Mouse (Mus musculus): ENCODE measurements around the gene Suz12. TPM values are rescaled to one million over a fixed set of nuclear protein-coding genes. Genes with fewer than 3 reads are reported as not detected.
A peak's percentile ranks its signal among the peaks of the same experiment; 100 is the strongest.
"Not testable (repeated sequence)": the region's sequence is repeated elsewhere in the genome, so short reads cannot be mapped to it uniquely, and the experiment has no call there.

Suz12 gene
- polyA plus RNA-seq, 1 experiment from 2014 or later: 19.7 TPM

GRCm38 (mm10) chr11:79973626-79974476 is 19.1 kb upstream of the Suz12 start:
- Histone ChIP-seq H3K27ac (replicated peaks) (peak overlapping the region; percentile 79), H3K9me3 (replicated peaks) (no peaks in the 10 kb centered on the region), H3K4me3 (peak overlapping the region; percentile 64), H3K36me3 (no peaks in the 10 kb centered on the region), H3K4me1 (peaks cover 19% of the 10 kb centered on the region), H3K27me3 (ENCODE audit: low read depth, poor library complexity, severe bottlenecking) (peaks cover 40% of the 10 kb centered on the region)
- peak; percentile 72 for DNase-seq (ENCODE audit: low spot score)
- WGBS: under 1% methylated on average over 41 of the region's 41 CpGs

- no peak overlapping the region for H3K4me3 ChIP-seq
- H3K27ac ChIP-seq (replicated peaks): no peak overlapping the region
- peaks cover 19% of the 10 kb centered on the region for H3K4me1 ChIP-seq
- H3K36me3 ChIP-seq: no peaks in the 10 kb centered on the region
- no peaks in the 10 kb centered on the region for H3K9me3 ChIP-seq (replicated peaks)
- WGBS: 73% methylated on average over 2 of the region's 2 CpGs
- no peak for DNase-seq (ENCODE audit: low spot score)
- peaks cover 40% of the 10 kb centered on the region for H3K27me3 ChIP-seq (ENCODE audit: low read depth, poor library complexity, severe bottlenecking)
Measured at GRCm38 (mm10) chr11:79975377-79975776, 17.5 kb upstream of the Suz12 start.

GRCm38 (mm10) chr11:79976222-79976621 is 16.7 kb upstream of the Suz12 start:
- Histone ChIP-seq H3K9me3 (replicated peaks) (no peaks in the 10 kb centered on the region), H3K27ac (replicated peaks) (no peak overlapping the region), H3K27me3 (ENCODE audit: low read depth, poor library complexity, severe bottlenecking) (peaks cover 40% of the 10 kb centered on the region), H3K4me3 (no peak overlapping the region), H3K4me1 (peaks cover 19% of the 10 kb centered on the region), H3K36me3 (no peaks in the 10 kb centered on the region)
- WGBS: 93% methylated on average over 1 of the region's 1 CpGs
- DNase-seq (ENCODE audit: low spot score): no peak

GRCm38 (mm10) chr11:79976645-79977044 is 16.3 kb upstream of the Suz12 start:
- not testable (repeated sequence) for DNase-seq (ENCODE audit: low spot score)
- WGBS: 82% methylated on average over 6 of the region's 6 CpGs

GRCm38 (mm10) chr11:79977061-79977460 is 15.8 kb upstream of the Suz12 start:
- WGBS: 95% methylated on average over 14 of the region's 14 CpGs
- H3K4me3 ChIP-seq; H3K36me3 ChIP-seq; DNase-seq (ENCODE audit: low spot score); H3K9me3 ChIP-seq (replicated peaks); H3K27ac ChIP-seq (replicated peaks): not testable (repeated sequence)
- peaks cover 19% of the 10 kb centered on the region for H3K4me1 ChIP-seq
- H3K27me3 ChIP-seq (ENCODE audit: low read depth, poor library complexity, severe bottlenecking): peaks cover 40% of the 10 kb centered on the region

More at GRCm38 (mm10) chr11:79976645-79977044, 16.3 kb upstream of the Suz12 start:
- not testable (repeated sequence) for H3K27ac ChIP-seq (replicated peaks); H3K4me3 ChIP-seq; H3K36me3 ChIP-seq; H3K9me3 ChIP-seq (replicated peaks)
- Histone ChIP-seq H3K4me1 (peaks cover 19% of the 10 kb centered on the region), H3K27me3 (ENCODE audit: low read depth, poor library complexity, severe bottlenecking) (peaks cover 40% of the 10 kb centered on the region)

- 89% methylated on average over 4 of the region's 4 CpGs for WGBS
- H3K9me3 ChIP-seq (replicated peaks); H3K36me3 ChIP-seq; H3K27ac ChIP-seq (replicated peaks); DNase-seq (ENCODE audit: low spot score); H3K4me3 ChIP-seq: not testable (repeated sequence)
- H3K27me3 ChIP-seq (ENCODE audit: low read depth, poor library complexity, severe bottlenecking): peaks cover 36% of the 10 kb centered on the region
- peaks cover 19% of the 10 kb centered on the region for H3K4me1 ChIP-seq
Measured at GRCm38 (mm10) chr11:79977747-79978146, 15.2 kb upstream of the Suz12 start.

GRCm38 (mm10) chr11:79986886-79987285 is 6.0 kb upstream of the Suz12 start:
- no peaks in the 10 kb centered on the region for H3K36me3 ChIP-seq
- H3K27ac ChIP-seq (replicated peaks): no peak overlapping the region
- no peaks in the 10 kb centered on the region for H3K9me3 ChIP-seq (replicated peaks)
- 93% methylated on average over 4 of the region's 4 CpGs for WGBS
- DNase-seq (ENCODE audit: low spot score): no peak
- H3K4me3 ChIP-seq: no peak overlapping the region
- H3K27me3 ChIP-seq (ENCODE audit: low read depth, poor library complexity, severe bottlenecking): no peaks in the 10 kb centered on the region
- no peaks in the 10 kb centered on the region for H3K4me1 ChIP-seq

- H3K4me1 ChIP-seq: peaks cover 6% of the 10 kb centered on the region
- no peak for DNase-seq (ENCODE audit: low spot score)
- H3K36me3 ChIP-seq: no peaks in the 10 kb centered on the region
- no peak overlapping the region for H3K27ac ChIP-seq (replicated peaks)
- H3K9me3 ChIP-seq (replicated peaks): no peaks in the 10 kb centered on the region
- 90% methylated on average over 3 of the region's 3 CpGs for WGBS
- no peaks in the 10 kb centered on the region for H3K27me3 ChIP-seq (ENCODE audit: low read depth, poor library complexity, severe bottlenecking)
- H3K4me3 ChIP-seq: no peak overlapping the region
Measured at GRCm38 (mm10) chr11:79987896-79988295, 5.0 kb upstream of the Suz12 start.

- no peak for DNase-seq (ENCODE audit: low spot score)
Measured at GRCm38 (mm10) chr11:79990120-79990519, 2.8 kb upstream of the Suz12 start.

GRCm38 (mm10) chr11:79991600-79991999 is 1.3 kb upstream of the Suz12 start:
- 96% methylated on average over 5 of the region's 5 CpGs for WGBS
- no peak overlapping the region for H3K4me3 ChIP-seq
- peaks cover 11% of the 10 kb centered on the region for H3K36me3 ChIP-seq
- no peak for DNase-seq (ENCODE audit: low spot score)
- H3K4me1 ChIP-seq: peaks cover 16% of the 10 kb centered on the region
- no peak overlapping the region for H3K27ac ChIP-seq (replicated peaks)
- no peaks in the 10 kb centered on the region for H3K27me3 ChIP-seq (ENCODE audit: low read depth, poor library complexity, severe bottlenecking)
- H3K9me3 ChIP-seq (replicated peaks): no peaks in the 10 kb centered on the region

More at GRCm38 (mm10) chr11:79990120-79990519, 2.8 kb upstream of the Suz12 start:
- no peaks in the 10 kb centered on the region for H3K27me3 ChIP-seq (ENCODE audit: low read depth, poor library complexity, severe bottlenecking)
- H3K36me3 ChIP-seq: no peaks in the 10 kb centered on the region
- no peak overlapping the region for H3K4me3 ChIP-seq
- H3K9me3 ChIP-seq (replicated peaks): no peaks in the 10 kb centered on the region
- no peak overlapping the region for H3K27ac ChIP-seq (replicated peaks)
- WGBS: 89% methylated on average over 2 of the region's 2 CpGs
- H3K4me1 ChIP-seq: peaks cover 13% of the 10 kb centered on the region

- Histone ChIP-seq H3K27me3 (ENCODE audit: low read depth, poor library complexity, severe bottlenecking) (no peaks in the 10 kb centered on the region), H3K27ac (replicated peaks) (peak overlapping the region; percentile 99), H3K9me3 (replicated peaks) (no peaks in the 10 kb centered on the region), H3K36me3 (peaks cover 16% of the 10 kb centered on the region), H3K4me1 (peaks cover 16% of the 10 kb centered on the region), H3K4me3 (peak overlapping the region; percentile 99)
- WGBS: 34% methylated on average over 21 of the region's 21 CpGs
- DNase-seq (ENCODE audit: low spot score): no peak
Measured at GRCm38 (mm10) chr11:79992035-79992591, 793 bp upstream of the Suz12 start.

- Histone ChIP-seq H3K9me3 (replicated peaks) (no peaks in the 10 kb centered on the region), H3K4me3 (peak overlapping the region; percentile 99), H3K36me3 (peaks cover 31% of the 10 kb centered on the region), H3K27me3 (ENCODE audit: low read depth, poor library complexity, severe bottlenecking) (no peaks in the 10 kb centered on the region), H3K27ac (replicated peaks) (peak overlapping the region; percentile 99), H3K4me1 (peaks cover 16% of the 10 kb centered on the region)
- DNase-seq (ENCODE audit: low spot score): no peak
- WGBS: under 1% methylated on average over 61 of the region's 74 CpGs
Measured at GRCm38 (mm10) chr11:79993356-79994270, 707 bp downstream of the Suz12 start.

Measured in midbrain, embryonic 10.5 days (tissue).